Mouse (Mus musculus) myocyte (in vitro differentiated cells): ENCODE results near the gene Ift88.

Experiments
- CEBPB ChIP-seq: IDR thresholded peaks from 2 replicates; pipeline ENCODE4 v1.6.1; 2011; ENCODE audit warnings: mild to moderate bottlenecking, moderate library complexity; ENCODE audit not compliant: poor library complexity, insufficient read depth, severe bottlenecking
- E2F4 ChIP-seq: IDR thresholded peaks from one replicate; pipeline ENCODE4 v1.6.1; 2011; ENCODE audit warnings: mild to moderate bottlenecking, control low read depth, moderate library complexity; ENCODE audit not compliant: insufficient read depth
- MAX ChIP-seq: IDR thresholded peaks from one replicate; pipeline ENCODE4 v1.6.1; 2011; ENCODE audit warnings: low read depth, mild to moderate bottlenecking, control low read depth
- MYOD1 ChIP-seq, 3 experiments: IDR thresholded peaks; one replicate each; pipeline ENCODE4 v1.6.1; 2011; ENCODE audit warnings: control low read depth in 2 of 3, low read depth in 2 of 3, mild to moderate bottlenecking in 2 of 3, moderate library complexity in 1 of 3; ENCODE audit not compliant: insufficient read length in 2 of 3, control insufficient read depth in 1 of 3
- MYOG ChIP-seq, 3 experiments: IDR thresholded peaks; one replicate each; pipeline ENCODE4 v1.6.1; 2011; ENCODE audit warnings: control low read depth in 2 of 3, low read depth in 2 of 3, mild to moderate bottlenecking in 2 of 3; ENCODE audit not compliant: insufficient read length in 2 of 3, control insufficient read depth in 1 of 3, insufficient read depth in 1 of 3
- POLR2A ChIP-seq: IDR thresholded peaks from one replicate; pipeline ENCODE4 v1.6.1; 2011; ENCODE audit warnings: low read depth, mild to moderate bottlenecking, control low read depth, moderate library complexity; ENCODE audit not compliant: insufficient read length
- POLR2AphosphoS2 ChIP-seq: IDR thresholded peaks from one replicate; pipeline ENCODE4 v1.6.1; 2011; ENCODE audit warnings: low read depth, control low read depth; ENCODE audit not compliant: insufficient read length
- REST ChIP-seq: IDR thresholded peaks from one replicate; pipeline ENCODE4 v1.6.1; 2011; ENCODE audit warnings: mild to moderate bottlenecking, control low read depth, moderate library complexity; ENCODE audit not compliant: insufficient read depth, insufficient read length
- SRF ChIP-seq: IDR thresholded peaks from one replicate; pipeline ENCODE4 v1.6.1; 2011; ENCODE audit warnings: low read depth; ENCODE audit not compliant: control insufficient read depth, insufficient read length
- TCF12 ChIP-seq: IDR thresholded peaks from one replicate; pipeline ENCODE4 v1.6.1; 2011; ENCODE audit warnings: mild to moderate bottlenecking, control low read depth; ENCODE audit not compliant: poor library complexity, insufficient read depth, severe bottlenecking
- TCF3 ChIP-seq: IDR thresholded peaks from one replicate; pipeline ENCODE4 v1.6.1; 2011; ENCODE audit warnings: low read depth, control low read depth; ENCODE audit not compliant: insufficient read length
- USF1 ChIP-seq: IDR thresholded peaks from one replicate; pipeline ENCODE4 v1.6.1; 2011; ENCODE audit warnings: low read depth, mild to moderate bottlenecking, control low read depth, moderate library complexity

DNA sequence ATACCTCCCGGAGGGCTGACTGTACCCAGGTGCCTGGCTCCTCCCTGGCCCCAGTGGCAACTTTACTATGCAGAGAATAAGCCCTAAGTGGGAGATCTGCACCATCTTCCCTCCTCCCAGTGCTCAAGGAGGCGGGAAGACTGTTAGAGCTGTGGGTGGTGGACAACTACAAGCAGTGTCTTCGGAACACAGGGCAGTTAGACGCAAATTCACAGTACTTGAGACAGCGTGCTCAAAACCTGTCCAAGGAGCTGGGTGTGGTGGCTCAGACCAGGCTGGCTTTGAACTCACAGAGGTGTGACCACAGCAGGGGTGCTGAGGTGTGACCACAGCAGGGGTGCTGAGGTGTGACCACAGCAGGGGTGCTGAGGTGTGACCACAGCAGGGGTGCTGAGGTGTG lies 130.6 kb downstream of the Ift88 start:
- TF ChIP-seq MAX (no peak), POLR2AphosphoS2 (no peak), MYOD1 (IDR thresholded peaks at IDR 0.05; ENCODE audit: control insufficient read depth in 1 of 3, insufficient read length in 2 of 3, low read depth in 2 of 3) (no peak), USF1 (no peak), POLR2A (no peak), CEBPB (no peak), E2F4 (no peak), TCF12 (no peak), SRF (no peak), MYOG (IDR thresholded peaks at IDR 0.05; ENCODE audit: control insufficient read depth in 1 of 3, insufficient read depth in 1 of 3, insufficient read length in 2 of 3, low read depth in 2 of 3) (no peak), TCF3 (no peak), REST (no peak)
